Mouse (Mus musculus): Measurements from ENCODE around the gene Prickle1.

DNA sequence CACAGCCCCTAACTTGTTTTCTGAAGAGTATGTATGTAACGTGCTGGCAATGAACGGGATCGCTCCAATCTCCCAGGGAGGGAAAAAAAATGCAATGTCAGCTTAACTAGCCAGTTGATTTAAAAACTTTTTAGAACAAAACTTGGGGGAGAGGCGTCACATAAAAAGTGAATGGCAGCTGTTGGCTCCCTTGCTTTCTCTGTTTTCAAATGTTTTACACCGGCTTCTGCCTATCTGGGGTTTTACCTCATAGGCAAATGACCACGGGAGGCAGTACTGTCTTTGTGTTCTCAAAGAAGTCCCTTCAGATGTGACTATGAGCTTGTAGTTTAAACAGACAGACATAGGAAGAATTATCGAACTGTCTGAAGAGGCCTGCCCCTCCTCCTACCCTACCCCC lies 4.3 kb downstream of the Prickle1 start:
- TF ChIP-seq MYOG (IDR thresholded peaks at IDR 0.05; ENCODE audit: control insufficient read depth in 1 of 3, insufficient read depth in 1 of 3, insufficient read length in 2 of 3, low read depth in 2 of 3) (no peak), POLR2A (IDR thresholded peaks at IDR 0.05; ENCODE audit: insufficient read length, low read depth) (no peak), USF1 (IDR thresholded peaks at IDR 0.05; ENCODE audit: low read depth) (no peak), MYOD1 (IDR thresholded peaks at IDR 0.05; ENCODE audit: control insufficient read depth in 1 of 3, insufficient read length in 2 of 3, low read depth in 2 of 3) (no peak), MAX (IDR thresholded peaks at IDR 0.05; ENCODE audit: low read depth) (no peak), SRF (IDR thresholded peaks at IDR 0.05; ENCODE audit: control insufficient read depth, insufficient read length, low read depth) (no peak), TCF12 (IDR thresholded peaks at IDR 0.05; ENCODE audit: insufficient read depth, poor library complexity, severe bottlenecking) (no peak), CEBPB (IDR thresholded peaks at IDR 0.05; ENCODE audit: insufficient read depth, poor library complexity, severe bottlenecking) (no peak), E2F4 (IDR thresholded peaks at IDR 0.05; ENCODE audit: insufficient read depth) (no peak), POLR2AphosphoS2 (IDR thresholded peaks at IDR 0.05; ENCODE audit: insufficient read length, low read depth) (no peak)
